Mouse (Mus musculus) left cerebral cortex, adult 18-20 months (tissue): ENCODE results near the gene Hpd. TPM values are rescaled to one million over a fixed set of nuclear protein-coding genes. Genes with fewer than 3 reads are reported as not detected.
A peak's percentile ranks its signal among the peaks of the same experiment; 100 is the strongest.

Experiments
- DNase-seq, 2 experiments: peaks; one replicate each; pipeline ENCODE4 v3.0.0; 2021 to 2022; ENCODE audit warnings: low spot score in 2 of 2, mixed read lengths in 1 of 2
- total RNA-seq, 2 experiments: library from RNA; stranded (reverse); gene quantifications; 2 replicates each; pipeline ENCODE4 v1.2.3; 2021

The Hpd gene
- total RNA-seq, 2 experiments from 2014 or later = 0.37 TPM; not detected in 1

DNA sequence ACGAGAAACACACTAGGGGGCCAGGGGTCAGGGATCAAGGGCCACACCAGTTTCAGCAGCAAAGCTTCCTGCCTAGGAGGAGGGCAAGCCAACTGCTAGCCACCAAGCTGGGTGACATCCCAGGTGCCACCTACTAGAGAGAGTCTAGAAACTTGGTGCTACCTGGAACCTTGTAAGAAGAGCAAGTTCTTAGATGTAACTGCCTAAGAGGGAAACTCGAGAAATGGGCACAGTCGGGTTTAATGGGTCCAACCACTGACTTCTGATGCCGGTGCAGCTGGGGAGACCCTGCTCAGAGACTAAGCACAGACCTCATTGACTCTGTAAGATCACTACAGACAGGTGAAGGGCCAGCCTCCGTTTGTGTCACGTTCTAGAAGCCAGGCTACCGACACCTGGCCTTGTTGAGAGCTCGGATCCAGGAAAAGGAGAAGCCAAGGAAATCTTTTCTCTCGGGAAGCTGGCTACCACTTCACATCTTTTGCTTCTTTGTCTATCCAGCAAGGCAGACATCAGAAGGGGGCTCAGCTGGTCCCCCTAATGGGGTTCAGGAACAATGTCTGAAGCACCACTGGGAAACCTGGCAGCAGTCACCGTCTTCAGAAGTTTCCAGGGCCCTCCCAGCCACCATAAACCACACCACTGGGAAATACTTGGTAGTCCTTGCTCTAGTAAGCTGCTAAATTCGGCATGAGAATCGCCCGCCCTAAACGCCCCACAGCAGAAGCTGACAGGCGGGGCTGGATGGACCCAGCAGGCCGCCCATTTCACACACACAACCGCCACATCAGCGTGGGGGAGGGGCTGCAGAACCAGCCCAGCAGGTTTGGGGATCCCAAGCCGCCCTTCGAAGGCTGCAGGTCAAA, 45.2 kb downstream of the Hpd start:
- peak; percentile 66 to 72 for DNase-seq

GRCm38 (mm10) chr5:123136361-123137043, 46.0 kb downstream of the Hpd start:
- peak; percentile 83 to 87 for DNase-seq

DNA sequence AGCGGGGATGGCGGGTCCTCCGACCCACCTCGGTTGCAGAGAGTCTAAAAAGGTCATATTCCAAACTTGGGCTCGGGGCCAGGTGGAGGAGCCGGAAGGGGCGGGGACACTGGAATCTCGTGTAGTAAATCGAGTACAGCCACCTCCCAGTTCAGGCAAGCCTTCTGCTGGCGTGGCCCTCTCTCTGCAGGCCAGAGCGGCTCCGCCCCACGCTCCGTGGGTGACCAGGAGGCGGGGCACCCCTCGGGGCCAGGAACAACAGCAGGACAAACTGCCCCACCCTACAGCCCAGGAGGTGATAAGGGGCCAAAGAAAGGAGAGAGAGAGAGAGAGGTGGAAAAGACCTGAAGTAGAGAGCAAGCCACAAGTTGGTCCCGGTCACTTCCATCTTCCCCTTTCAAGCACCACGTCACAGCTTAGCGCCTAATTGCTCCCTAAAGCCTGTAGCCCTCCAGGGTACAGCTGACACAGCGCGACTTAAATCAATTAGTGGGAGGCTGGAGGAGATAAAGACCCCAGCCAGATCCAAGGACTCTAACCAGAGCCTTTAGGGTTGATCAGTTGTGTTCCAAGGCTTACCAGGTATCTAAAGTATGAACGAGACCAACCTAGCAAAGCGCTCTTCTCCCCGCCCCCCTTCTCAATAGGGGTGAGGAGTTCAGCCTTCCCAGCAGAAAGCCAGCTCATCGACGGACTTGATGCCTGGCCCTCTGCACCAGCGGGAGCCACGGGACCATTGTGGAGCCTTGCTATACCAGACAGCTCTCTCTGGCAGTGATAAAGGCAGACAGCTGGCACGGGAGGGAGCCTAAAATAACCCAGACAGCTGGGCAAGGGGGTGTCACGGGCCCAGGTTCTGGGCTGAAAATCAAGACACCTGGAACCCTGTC, 46.8 kb downstream of the Hpd start:
- peak; percentile 66 to 68 for DNase-seq

- no peak for DNase-seq
These were observed 47.6 kb downstream of the Hpd start for GRCm38 (mm10) chr5:123134875-123135382.

DNA sequence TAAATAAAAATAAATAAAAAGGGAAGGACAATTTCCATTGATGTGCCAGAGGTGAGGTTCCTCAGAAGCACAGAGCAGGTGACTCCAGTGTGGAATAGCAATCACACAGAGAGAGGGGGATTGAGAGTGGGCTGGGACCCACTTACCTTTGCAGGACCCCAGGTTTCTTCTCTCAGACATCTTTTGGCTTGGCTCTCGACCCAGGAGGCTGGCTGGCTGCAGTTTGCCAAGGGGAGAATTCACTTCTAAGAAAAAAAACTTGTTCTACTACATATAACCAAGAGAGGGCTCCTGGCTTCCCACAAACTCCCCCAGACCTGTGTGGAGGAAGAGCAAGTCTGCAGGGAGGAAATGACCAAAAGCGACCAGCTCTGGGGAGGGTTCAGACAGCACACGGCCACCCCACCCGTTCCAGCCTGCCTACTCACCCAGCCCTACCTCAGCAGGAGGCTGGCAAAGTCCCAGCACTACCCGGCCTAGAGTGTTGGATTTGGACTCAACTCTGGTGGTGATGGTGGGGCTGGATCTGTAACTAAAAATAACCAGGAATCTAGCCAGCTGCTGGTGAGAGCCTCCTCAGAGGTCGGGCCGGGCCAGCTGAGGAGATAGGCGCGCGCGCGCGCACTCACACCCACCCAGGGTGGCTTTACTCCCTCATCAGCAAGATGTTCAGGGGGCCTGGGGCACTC, 48.2 kb downstream of the Hpd start:
- DNase-seq = peak in 1 of 2 experiments; percentile 69

DNA sequence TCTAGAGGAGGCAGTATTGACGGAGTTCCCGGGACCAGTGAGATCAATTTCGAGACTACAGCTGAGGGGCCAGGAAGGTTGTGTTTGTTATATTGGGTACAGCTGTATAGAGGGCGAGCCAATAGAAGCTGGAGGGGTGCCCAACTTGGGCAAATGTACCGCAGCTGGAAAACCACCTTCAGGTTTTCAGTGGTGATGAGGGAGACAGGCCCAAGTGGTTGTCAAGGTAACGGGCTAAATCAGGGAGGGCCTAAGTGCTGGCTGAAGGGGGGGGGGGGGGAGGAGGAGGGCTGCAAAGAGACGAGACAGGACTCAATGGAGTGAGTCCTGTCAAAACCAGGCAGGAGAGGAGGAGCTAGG, 48.8 kb downstream of the Hpd start:
- DNase-seq = peak in 1 of 2 experiments; percentile 33

DNA sequence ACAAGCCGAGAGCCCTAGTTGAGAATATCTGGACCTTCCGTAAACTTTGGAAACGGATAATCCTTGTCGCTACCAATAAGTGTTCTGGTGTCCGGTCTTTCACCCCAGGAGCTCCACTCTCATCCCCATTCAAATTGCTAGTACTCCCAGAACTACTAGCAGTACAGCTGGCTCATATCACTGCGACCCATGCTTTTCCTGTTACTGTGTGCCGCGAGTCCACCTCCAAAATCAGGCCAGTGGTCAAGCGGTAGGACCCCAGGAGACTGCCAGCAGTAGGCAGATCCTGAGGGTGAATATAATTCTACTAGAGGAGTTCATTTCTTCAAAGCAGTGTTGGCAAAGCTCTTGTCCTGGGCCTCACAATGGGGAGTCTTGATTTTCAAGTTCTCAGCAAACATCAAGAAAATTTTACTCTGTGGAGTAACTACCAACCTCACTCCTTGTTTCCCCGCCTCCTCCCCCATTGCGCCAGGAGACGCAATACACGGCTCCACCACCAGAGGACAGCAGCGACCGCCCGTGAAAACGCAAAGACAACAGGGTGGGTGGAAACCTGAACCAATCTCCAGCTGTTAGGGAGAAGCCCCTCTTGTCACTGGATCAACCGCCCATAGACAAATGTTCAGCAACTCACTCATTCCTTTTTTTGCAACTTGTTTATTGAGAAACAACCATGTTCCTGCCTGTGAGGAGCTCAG, 49.3 kb downstream of the Hpd start:
- DNase-seq = peak; percentile 88 to 91

DNA sequence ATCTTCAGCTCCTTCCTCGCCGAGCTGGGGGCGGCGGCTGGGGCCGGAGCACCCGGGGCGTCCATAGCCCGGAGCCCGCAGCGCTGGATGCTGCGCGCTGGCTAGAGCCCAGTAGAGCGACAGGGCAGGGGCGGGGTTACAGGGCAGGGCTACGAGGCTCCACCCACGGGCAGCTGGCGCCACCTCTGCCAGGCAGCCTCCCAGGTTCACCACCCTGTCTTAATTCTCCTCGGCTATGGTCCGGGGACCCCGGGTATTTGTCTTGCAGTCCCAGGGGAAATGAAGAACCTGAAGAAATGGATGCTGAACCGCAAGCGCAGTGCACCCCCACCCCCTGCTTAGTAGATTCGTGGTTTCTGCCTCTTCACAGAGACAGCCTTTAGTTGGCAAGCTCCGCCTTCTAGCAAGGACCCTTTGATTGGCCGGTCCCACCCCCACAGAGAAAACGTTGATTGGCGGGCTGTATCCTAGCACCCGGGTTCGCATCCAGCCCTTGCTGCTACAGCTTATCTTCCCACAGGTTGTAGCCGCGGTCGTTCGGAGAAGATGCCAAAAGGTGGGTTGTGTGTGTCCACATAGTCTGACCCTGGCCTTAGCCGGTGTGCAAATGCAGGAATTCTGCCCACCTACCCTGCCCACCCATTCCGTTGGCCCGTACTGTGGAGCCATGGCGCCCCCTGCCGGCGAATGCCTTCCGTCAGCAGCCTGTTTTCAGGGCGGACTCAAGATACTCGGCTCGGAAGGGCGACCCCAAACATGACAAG, 50.0 kb downstream of the Hpd start, which contains the start of gene Rhof:
TSS of gene Rhof (minus strand) at position 385 of the 764 bp plus-strand sequence.
- DNase-seq = peak; percentile 85 to 87

DNA sequence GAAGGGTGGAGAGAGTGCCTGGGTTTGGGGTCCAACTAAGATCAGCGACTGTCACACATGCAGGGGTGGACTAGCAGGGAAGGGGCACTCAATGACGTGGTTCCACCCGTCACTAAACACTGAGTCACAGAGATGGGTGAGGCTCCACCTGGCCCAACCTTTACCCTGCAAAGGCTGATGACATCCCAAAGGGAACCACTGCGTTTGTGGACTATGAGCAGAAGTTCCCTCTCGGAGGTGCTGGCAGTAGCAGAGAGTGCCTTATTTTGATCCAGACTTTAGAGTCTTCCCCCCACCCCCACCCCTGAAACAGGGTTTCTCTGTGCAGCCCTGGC, 51.7 kb downstream of the Hpd start:
- no peak for DNase-seq

DNA sequence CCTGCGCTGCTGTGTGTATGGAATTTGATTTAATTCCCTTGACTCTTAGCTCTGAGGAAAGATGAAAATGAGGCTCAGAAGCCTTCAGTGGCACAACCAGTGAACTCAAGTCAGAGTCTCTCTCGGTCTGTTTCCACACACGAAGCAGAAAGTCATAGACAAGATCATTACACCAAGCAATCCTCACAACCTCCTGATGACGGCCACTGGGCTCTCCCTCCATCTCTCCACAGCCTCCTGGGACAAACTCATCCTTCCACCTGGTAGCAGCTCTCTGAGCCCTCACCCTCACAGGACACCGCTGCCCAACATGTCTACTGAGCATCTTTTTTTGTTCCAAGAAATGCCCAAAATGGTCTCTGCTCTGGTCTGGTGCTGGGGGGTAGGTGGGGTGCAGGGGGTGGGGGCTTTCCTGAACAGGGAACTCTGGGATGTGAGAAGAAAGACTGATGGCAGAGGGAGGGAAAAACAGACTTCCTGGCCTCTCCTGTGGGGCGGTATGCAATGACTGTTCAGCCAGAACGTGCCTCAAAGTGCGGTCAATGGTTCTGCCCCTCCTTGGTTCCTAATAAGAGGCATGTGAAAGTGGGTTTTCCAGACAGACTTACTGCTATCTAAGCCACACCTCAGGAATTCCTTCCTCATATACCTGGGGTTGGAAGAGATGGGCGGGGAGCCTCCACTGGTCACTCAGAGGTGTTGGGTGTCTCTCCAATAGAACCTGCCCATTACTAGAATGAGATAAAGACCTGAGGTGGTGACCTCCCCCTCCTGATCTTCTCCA, 52.3 kb downstream of the Hpd start:
- no peak for DNase-seq

DNA sequence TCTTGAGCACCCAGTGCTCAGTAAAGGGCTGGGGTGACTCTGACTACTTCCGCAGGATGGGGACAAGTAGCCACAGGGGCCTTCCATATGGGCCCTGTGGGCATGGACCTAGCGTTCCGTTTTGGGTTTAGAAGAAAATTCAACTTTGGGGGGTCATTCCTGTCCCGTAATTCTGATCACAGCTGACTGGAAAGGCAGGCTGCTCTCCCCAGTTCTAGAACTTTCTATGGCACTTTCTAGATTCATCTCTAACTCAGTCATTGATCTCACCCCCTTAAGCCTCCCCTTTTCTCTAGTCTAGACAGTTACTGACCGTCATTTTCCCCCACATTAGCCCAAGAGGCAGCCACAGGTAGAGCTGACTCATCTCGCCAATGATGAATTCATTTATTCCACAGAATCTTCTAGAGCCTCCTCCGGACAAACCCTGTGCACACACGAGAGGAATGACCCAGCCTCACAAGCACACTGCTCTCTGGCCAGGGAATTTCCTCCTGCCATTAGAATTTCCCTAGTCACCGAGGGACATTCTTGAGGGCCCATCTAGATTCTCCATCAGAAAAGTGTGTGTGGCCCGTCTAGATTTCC, 53.3 kb downstream of the Hpd start:
- DNase-seq = no peak

DNA sequence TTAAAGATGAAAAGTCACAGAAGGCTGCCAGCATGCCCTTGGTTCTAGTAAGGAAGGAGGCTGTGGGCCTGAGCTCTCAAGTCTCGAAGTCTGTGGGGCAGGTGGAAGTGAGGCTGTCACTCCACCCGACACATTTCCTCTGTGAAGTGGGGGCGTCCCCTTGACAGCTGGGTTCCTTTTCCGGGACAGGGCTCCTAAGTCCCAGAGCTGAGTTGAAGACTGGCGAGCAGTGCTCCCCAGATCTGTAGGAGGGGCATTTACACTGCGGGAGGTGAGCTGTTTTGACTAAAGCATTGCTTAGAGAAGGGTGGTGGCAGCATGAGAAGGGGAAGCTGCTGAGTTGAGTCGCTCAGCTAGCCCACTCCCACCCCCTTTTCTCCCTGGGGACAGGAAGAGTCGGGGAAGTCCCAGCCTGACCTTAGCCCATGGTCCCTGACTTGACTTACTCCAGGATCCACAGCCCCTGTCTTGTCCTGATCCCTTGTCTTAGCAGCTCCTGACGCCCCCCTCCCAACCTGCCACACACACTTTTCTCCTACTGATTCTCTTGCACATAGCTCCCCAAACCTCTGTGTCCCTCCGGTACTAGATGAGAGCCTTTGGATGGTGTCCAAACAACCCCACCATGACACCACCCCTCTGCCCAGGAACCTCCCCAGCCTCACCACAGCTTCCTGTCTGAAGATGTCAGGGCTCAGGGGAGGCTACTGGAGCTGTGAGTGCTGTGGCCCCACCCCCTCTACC, 53.9 kb downstream of the Hpd start:
- no peak for DNase-seq

DNA sequence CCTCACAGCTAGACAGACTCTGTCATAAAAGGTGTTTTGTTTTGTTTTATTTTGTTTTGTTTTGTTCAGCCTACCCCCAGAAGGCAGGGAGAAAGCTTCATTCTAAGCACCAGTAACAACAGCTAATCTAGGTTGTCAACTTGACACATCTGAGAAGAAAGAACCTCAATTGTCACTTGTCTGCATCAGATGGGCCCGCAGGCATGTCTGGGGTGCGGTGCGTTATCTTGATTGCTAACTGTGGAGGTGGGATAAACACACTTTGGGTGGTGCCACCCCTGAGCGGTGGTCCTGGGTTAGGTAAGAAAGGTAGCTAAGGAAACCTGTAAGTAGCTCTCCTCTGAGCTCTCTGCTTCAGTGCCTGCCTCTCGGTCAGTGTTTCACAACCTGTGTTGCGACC, 55.5 kb downstream of the Hpd start:
- DNase-seq = no peak

GRCm38 (mm10) chr5:123125638-123126406, 56.7 kb downstream of the Hpd start:
- DNase-seq = no peak

DNA sequence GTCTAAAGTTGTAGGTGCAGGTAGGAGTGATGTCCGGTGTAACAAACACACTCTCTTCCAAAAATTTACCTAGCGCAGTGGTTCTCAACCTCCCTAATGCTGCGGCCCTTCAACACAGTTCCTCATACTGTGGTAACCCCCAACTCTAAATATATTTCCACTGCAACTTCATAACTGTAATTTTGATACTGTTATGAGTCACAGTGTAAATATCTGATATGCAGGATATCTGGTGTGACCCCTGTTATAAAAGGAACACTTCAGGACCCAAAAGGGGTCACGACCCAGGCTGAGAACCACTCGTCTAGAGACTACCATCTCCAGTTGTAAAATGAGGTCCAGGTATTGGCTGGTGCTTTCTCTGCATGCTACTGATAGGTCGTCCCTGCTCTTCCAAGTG, 57.4 kb downstream of the Hpd start:
- DNase-seq = no peak

- DNase-seq = no peak
These were observed 60.3 kb downstream of the Hpd start for GRCm38 (mm10) chr5:123122181-123122580.
